Mouse (Mus musculus): Measurements from ENCODE around the gene Tent4a. TPM values are rescaled to one million over a fixed set of nuclear protein-coding genes. Genes with fewer than 3 reads are reported as not detected.

The Tent4a gene
- polyA plus RNA-seq, 1 experiment from 2014 or later, result 6.2 TPM

DNA sequence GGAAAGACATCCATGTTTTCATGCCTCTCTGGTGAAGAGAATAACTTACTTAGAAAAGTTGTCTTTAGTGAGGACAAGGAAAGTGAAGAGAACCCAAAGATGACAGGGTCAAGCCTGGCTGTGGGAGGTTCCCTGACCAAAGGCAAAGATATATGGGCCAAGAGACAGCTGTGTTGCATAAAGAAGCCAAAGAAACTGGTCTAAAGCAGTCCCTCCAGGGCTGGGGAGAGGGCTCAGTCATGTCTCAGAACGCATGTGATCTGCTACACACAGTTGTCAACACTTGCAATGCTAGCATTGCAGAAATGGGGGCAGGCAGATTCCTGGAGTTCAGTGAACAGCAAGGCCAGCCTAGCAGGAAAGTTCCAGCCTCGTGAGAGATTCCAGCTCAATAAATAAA, 77.3 kb downstream of the Tent4a start:
- H3K27me3 ChIP-seq, result no peaks in the 10 kb centered on the region
- no peak overlapping the region for H3K9ac ChIP-seq
- no peak overlapping the region for H3K4me2 ChIP-seq
- 70% methylated on average over 2 of the region's 2 CpGs for WGBS
- H3K4me1 ChIP-seq, result peaks cover 8% of the 10 kb centered on the region; the same call in 1 of the 2 replicates
- no peak for ATAC-seq (ENCODE audit: insufficient number of reproducible peaks, low FRiP score, low TSS enrichment, low read depth)
- no peaks in the 10 kb centered on the region for H3K36me3 ChIP-seq
- H3K27ac ChIP-seq, result no peak overlapping the region
- no peaks in the 10 kb centered on the region for H3K9me3 ChIP-seq
- H3K4me3 ChIP-seq, result no peak overlapping the region

DNA sequence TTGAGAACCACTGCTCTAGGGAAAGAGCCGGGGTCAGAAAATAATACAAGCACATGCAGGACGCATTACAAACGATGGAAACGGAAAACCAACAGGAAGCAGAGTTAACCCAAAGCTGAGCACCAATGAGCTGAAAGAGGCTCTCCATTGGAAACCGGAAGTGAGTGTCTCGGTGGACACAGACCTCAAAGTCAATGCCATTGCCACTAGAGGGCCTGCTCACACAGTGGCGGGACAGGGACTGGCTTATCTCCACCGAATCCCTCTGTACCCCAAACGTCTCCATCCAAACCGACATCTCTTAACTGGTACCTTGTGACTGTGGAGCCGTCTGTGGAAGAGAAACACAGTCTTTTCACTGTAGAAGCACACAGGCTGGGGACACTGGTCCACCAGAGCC, 77.8 kb downstream of the Tent4a start:
- Histone ChIP-seq H3K27ac (no peak overlapping the region), H3K9me3 (no peaks in the 10 kb centered on the region), H3K4me1 (peaks cover 8% of the 10 kb centered on the region; the same call in 1 of the 2 replicates), H3K36me3 (no peaks in the 10 kb centered on the region), H3K9ac (no peak overlapping the region), H3K4me2 (no peak overlapping the region), H3K27me3 (no peaks in the 10 kb centered on the region), H3K4me3 (no peak overlapping the region)
- ATAC-seq (ENCODE audit: insufficient number of reproducible peaks, low FRiP score, low TSS enrichment, low read depth), result no peak
- WGBS, result 81% methylated on average over 11 of the region's 11 CpGs

DNA sequence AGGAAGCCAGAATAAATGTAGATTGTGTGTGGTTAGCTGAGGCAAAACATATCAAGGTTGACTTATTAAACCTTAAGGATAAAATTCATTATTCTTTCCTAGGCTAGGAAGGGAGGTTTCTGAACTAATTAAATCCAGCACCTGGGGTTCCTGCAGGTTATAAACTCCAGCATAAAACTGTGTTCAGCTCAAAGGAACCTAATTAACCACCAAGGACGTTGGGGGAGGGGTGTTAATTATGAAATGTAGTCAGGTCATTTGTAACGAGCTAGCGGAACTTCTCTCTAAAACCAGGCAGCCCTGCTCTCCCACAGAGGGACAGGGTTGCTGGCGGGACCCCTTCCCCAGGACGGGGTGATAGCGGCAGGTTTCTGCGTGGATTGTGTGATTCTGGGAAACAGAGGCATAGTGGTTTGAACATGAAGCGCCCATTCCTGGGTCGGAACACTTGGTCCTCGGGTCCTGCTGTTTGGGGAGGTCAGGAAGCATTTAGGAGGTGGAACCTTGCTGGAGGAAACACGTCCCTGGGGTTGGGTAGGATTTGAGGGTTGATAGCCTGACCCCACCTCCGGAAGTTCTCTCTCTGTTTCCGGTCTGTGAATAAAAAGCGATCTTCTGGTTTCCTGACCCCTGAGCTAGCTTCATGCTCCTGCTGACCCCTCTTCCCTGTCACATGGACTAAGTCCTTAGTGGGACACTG, 78.8 kb downstream of the Tent4a start:
- Histone ChIP-seq H3K9ac (no peak overlapping the region), H3K4me2 (no peak overlapping the region), H3K27ac (no peak overlapping the region), H3K9me3 (no peaks in the 10 kb centered on the region), H3K27me3 (no peaks in the 10 kb centered on the region), H3K36me3 (no peaks in the 10 kb centered on the region), H3K4me3 (no peak overlapping the region), H3K4me1 (0 out of 2 replicates have a peak, but pooled peaks cover 3% of the 10 kb centered on the region)
- 35% methylated on average over 14 of the region's 14 CpGs for WGBS
- no peak for ATAC-seq (ENCODE audit: insufficient number of reproducible peaks, low FRiP score, low TSS enrichment, low read depth)

Other genes starting within 250 kb of the Tent4a start
- gene Nsun2, start 871 bp downstream of the Tent4a start, polyA plus RNA-seq (2015; fragmentation: Nextera tagmentation; extraction: Ambion mirVana), result 132 and 136 TPM in 2 replicates
- gene Srd5a1, start 76.8 kb upstream of the Tent4a start, polyA plus RNA-seq (2015; fragmentation: Nextera tagmentation; extraction: Ambion mirVana), result 49.9 and 52.8 TPM in 2 replicates
- gene Ube2ql1, start 205.3 kb upstream of the Tent4a start, polyA plus RNA-seq (2015; fragmentation: Nextera tagmentation; extraction: Ambion mirVana), result 1.0 and 2.1 TPM in 2 replicates

All from limb, embryonic 15.5 days (tissue).